Mouse (Mus musculus) layer of hippocampus, postnatal 36 days (tissue): ENCODE measurements around the gene Fam53a. TPM values are rescaled to one million over a fixed set of nuclear protein-coding genes. Genes with fewer than 3 reads are reported as not detected.

ENCODE experiments used
- DNase-seq, 2 experiments: peaks; one replicate each; pipeline ENCODE4 v3.0.0; 2022
- total RNA-seq, 2 experiments: library from RNA; stranded (reverse); gene quantifications; 2 replicates each; pipeline ENCODE4 v1.2.3; 2021

Gene Fam53a
- 10 to 100 TPM; 28.6 to 32.0 TPM for total RNA-seq

DNA sequence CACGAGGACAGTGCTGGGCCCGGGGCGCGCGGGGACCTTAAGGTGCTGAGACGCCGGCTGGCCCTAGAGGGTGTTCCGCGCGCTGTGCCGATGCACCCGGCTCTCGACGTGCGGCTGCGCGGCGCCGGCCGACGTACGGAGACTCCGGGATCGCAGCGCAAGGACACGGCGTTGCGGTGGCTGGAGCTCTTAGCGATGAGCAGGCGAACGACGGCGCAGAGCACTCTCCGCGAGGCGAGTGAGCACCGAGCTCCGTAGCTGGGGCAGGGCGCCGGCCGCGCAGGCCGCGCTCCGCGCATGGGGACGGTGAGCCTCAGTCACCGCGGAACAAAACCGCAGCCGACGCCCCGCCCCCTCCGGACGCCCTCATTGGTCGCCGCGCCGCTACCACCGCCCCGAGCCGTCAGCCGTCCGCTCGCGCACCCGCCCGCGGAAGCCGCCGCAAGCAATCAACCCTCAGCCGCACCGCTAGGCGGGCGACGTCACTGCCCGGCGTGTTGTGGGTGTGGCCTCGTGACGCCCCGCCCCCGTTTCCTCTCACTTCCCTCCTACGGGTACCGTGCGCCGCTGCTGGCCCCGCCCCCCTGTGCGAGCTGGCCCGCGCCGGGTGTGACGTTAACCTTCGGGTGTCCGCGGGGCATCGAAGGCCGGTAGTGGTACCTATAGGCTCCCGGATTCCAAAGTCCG, at the start of gene Fam53a, which contains the start of gene Gm9903:
TSS of gene Fam53a (minus strand) at position 335 of the 687 bp plus-strand sequence.
TSS of gene Gm9903 (plus strand) at position 625 of the 687 bp plus-strand sequence.
- peak; percentile 100 for DNase-seq

DNA sequence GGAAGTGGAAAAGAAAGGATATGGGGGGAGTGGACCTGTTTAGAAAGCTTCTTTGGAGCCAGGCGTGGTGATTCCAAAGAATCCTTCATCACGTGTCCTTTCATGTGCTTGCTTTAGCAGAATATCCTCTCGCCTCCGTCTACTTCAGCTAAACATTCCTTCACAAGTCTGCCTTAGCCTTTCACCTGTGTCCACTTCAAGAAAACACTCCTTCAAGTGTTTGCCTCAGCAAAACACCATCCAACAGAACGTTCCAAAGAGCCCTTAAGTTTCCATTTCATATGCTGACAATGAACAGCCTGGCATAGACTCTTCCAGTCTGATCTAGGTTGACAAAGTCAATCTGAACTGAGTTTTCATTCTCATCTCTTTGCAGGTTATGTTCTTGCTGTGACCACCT, 48.8 kb upstream of the Fam53a start:
- no peak for DNase-seq

DNA sequence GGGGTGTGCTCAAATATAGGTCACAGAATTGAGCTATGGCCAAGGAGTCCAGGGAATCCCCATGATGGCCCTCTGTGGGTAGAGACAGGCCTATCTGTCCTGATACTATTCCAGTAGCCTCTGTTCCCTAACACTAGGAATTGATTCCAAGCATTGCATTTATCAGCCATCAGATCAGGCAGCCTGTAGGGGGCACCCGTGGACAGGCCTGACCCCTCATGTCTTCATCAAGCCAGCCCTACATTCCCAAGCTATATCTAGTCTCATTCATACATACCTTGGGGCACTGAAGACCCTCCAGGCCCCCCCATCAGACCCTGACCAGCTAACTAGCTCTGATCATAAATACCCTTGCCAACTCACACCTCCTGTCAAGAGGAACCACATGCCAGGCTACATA, 46.5 kb upstream of the Fam53a start:
- peak in 1 of 2 experiments; percentile 58 for DNase-seq

DNA sequence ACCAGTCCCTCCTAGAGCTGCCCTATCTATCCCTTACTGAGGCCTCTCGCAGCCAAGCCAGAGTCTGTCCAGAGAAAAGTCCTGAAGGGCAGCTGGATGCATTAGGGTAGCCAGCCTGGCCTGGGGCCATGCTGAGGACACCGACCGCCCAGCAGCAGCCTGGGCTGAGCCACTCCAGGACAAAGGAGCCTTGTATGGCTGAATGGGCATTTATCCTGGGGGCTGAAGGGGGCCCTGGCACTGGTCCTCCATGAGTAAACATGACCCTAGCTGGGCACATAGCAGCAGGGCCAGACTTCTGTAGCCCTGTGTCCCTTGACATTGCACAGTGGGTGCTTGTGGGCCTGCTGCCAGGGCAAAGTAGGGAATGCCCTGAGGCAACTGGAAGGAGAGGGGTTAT, 45.0 kb upstream of the Fam53a start:
- DNase-seq, result peak; percentile 59 to 72

DNA sequence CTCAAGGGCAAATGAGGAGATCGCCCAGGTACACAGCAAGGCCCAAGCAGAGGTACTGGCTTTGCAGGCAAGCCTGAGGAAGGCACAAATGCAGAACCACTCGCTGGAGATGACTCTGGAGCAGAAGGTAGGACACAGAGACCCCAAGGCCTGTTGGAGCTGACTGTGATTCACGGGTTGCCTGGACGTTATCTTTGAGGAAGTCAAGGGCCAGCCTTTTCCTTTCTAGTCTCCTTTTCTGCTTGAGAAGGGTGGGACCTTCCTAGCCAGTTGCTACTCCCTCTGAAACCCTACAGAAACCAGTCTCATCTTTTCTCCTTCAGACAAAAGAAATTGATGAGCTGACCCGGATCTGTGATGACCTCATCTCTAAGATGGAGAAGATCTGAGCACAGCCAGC, 42.2 kb upstream of the Fam53a start:
- no peak for DNase-seq

DNA sequence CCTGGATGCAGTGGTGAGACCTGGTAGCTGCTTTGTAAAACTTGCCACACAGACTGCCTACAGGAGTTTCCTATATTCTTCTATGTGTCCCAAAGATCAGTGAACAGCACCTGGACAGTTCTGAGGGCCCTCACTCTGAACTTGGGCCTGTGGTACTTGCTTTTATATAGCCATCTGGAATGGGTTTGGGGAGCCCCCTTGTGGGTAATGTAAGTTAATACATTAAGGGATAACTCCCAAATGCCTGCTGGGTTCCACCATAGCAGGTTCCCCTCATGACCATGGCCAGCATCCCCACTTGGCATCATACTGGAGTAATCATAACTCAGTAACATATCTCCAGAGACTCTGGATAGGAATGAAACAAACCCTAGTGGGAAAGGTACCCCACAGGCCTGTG, 38.8 kb upstream of the Fam53a start:
- no peak for DNase-seq

DNA sequence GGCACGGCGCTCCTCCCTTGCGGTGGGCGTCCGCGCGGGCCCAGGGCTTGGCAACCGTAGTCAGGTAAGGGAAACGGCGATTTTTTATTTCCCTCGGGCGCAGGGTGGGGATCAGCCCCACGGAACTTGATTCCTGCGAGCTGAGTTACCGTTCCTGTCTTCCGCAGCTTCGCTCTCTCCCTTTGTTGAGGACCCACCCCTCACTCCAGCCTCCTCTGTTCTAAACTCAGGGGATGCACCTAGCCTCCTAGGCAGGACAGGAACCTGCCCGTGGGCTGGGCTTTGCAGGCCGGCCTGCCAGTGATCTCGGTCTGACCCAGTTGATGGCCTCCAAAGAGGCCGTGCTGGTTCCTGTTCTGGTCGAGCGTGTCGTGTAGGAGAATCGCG, 29.2 kb upstream of the Fam53a start:
- no peak for DNase-seq

DNA sequence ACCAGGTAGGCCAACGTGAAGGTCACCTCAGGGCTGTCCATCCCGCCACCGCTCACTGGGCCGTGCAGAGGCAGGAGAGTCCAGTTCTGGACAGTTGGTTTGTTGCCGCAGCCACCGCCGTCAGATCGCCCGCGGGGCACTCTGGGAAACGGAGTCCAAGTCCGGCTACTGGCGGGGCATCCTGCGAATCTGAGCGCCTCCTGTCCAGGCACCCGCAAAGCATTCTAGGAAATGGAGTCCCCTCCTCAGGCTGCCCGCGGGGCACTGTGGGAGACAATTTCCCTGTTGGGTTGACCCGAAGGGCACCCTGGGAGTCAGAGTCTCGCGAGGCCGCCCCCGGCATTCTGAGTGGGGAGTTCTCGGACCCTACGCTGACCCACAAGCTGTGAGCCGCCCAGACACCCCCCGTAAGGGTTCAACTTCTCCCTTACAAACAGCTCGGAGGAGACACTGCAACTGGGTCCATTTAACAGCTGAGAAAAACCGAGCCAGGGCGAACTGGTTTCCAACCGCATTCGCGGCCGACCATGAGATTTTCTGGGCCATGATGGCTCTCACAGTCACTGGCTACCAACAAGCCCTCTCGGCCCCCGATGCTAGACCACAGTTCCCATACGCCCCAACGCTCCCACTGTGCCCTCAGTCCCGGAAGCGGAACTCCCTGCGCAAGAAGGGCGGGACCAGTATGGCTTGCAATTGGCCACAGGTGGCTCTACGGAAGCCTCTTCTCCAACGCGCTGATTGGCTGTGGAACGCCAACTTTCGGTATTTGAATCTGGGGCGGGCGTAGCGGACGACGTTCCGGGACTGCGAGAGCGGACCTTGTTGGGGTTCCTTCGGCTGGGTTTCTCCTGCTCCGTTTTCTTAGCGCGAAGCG, 28.6 kb upstream of the Fam53a start, which contains the start of the genes Tacc3 and Tmem129:
TSS of gene Tacc3 (plus strand) at position 342 of the 877 bp plus-strand sequence.
TSS of gene Tmem129 (minus strand) at position 630 of the 877 bp plus-strand sequence.
- peak; percentile 99 for DNase-seq

DNA sequence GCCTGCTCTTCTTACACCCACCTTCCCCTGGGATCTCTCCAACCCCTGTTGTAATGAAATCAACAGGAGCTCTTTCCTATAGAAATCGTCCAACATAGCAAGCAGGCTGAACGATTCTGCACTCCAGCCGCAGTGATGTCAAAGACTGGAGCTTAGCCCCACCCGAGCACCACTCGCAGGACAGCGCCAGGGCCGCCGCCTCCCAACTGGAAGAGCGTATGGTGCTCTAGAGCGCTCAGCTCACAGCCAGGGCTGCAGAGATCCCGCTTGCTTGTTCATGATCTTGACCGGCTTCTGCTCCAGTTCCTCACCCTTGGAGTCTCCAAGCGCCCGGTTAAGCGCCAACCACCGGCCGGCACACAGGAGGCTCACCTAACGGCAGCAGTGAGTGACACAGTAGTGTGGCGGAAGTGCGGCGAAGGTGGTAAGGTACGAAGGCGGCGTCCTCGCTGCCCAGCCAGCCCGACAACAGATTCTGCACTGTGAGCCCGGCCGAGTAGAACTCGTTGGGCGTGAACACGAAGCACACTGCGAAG, 27.9 kb upstream of the Fam53a start:
- DNase-seq, result no peak

DNA sequence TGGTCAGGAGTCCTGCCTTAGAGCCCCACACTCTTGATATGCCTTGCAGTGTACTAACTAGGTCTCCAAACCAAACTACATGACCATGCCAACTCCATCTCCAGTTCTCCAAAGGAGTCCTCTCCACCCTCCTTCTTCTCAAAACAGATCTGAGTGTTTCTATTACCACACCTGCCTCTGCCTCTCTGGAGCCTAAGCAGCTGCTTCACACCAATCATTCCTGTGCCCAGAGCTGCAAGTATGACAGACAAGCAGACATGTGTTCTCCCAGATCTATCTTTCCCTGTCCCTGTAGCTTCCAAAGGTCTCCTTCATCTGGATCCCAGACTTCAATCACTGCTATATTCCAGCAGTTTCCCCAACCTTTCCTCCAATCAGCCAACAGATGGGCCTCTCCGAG, 27.3 kb upstream of the Fam53a start:
- no peak for DNase-seq

DNA sequence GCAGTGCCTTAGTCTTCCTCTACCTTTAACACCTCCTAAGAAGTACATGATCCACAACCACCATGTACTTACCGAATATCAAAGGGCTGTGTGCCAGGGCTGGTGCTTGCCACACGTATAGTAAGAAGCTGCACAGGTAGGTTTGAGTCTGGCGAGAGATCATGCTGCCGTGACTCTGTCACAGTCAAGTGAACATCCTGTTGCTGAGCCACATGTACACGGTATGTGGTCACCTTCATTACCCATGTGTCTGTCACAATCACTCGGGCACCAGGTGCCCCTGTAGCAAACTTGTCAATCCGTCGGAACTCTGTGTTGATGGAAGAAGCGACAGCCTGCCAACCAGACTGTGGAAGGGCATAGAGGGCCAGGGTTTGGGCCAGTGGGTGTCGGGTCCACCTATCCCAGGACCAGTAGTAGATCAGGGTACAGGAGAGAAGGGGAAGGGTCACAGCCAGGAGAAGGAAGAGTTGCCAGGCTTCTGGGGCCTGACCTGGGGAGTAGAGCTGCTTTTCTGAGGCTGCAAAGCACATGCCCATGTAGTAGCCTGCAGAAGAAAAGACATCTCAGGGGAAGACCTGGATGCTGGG, 25.9 kb upstream of the Fam53a start:
- no peak for DNase-seq

DNA sequence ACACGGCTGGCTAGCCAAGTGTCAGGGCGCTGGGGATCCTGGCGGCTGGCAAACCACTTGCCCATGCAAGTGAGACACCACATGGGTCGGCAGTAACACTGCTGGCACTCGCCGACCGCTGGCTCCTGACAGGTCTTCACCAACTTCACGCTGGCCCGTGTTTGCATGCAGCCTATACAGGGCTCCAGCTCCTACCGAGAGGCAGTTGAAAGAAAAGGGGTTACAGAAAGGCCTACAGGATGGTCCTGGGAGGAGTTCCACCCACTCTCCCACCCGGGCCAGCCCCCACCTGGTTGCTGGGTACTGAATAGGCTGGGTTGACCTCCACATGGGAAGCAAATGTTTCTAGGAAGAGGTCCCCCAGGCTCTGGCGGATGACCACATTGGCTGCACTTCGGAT, 25.0 kb upstream of the Fam53a start:
- no peak for DNase-seq

DNA sequence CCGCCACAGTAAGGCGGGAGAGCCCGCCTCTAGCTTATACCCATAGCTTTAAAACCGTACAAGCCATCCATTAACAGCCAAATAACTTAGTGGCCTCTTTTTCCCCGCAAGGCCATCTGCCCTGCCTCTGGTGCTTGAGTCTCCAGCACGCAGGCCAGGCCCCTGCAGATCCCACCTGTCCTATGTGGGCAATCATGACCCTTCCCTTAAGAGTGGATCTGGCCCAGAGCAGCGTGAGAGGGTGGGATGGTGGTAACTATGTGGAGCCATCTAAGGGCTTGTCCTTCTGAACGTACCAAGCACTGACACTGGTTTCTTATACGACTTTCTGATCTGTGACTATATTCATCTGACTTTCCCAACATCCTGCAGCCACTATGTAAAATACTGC, 23.3 kb upstream of the Fam53a start:
- DNase-seq, result no peak

DNA sequence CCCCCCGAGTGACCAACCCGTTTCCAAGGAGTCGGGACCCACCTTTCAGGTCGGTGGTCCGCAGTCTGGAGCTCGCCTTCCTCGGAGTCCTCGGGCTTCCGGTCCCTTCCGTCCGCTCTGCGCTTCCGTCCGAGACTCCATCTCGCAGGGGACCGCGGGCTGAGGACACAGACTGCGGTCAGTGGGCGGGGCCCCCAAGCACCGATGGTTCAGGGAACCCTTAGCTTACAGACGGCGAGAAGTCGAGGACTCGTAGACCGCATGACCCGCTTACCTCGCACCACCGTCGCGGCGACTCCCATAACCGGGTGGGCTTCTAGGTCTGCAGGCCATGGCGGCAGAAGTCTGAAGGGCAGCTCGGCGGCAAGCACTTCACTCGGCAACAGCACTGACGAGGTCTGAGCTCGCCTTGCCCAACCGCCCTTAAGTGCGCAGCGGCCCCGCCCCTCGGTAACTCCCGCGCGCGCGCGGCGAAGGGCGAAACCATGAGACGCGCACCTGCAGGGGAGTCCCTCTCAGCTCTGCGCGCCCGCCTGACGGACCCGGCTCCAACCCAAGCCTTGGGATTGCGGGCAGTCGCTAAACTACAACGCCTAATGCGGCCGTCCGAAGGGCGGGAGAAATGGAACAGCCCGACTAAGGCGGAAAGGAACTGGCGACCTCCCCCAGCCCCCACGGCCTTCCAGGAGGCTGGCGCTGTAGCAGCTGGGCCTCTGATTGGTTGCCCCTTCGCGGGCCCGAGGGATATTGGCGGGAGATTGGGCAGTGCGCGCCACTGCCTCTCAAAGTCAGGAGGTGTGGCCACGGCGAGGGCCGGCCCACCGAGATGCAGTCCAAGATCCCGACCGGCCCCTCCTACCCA, 22.7 kb upstream of the Fam53a start, which contains the start of gene Slbp:
TSS of gene Slbp (minus strand) at position 654 of the 862 bp plus-strand sequence.
- DNase-seq, result peak; percentile 97

DNA sequence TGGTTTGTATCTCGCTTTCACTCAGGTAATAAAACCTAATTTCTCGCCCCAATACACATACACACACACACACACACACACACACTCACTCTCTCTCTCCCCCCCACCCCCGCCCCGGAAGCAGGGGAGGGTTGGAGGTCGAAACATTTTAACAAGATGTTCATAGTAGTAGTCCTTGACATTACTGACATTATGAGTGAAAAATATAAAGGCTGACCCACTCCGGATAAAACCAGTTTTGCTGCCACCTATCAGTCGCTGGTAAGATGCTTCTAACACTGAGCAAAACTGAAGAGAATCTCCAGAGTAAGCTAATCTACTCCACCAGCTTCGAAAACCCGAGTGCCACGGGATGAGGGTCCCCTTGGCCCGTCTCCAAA, 22.1 kb upstream of the Fam53a start:
- no peak for DNase-seq

DNA sequence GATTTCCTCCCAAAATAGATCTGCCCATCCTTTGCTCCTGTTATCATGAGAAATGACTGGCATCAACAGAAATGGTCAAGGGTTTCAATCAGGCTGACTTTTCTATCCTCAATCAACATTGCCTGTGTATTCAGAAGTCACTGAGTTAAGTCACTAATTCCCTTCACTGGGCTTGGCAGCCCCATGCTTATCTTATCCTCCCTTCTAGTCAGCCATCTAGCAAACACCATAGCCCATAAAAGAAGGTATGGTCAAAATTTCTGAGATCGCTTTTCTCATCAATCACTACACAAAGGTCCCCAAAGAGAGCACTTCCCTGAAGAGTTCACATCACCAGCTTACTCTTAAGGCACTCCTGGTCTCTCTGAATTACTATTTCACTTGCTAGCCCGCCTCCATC, 21.6 kb upstream of the Fam53a start:
- DNase-seq, result no peak

DNA sequence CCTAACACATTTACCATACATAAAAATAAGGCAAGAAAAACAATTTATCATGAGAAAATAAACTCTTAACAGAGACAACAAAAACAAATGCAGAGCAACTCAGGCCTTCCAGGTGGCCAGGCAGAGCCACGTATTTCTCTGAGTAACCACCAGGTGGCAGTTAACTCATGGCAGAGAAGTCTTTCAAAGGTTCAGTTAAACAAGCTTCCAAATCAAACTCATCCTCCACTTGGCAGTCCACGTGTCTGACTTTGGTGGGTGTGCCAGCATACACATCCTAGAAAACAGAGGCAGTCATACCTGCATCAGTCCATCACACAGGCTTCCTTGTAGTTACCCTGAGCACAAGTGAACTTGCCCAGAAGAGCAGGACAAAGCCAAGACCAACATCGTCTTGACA, 11.2 kb upstream of the Fam53a start:
- peak in 1 of 2 experiments; percentile 45 for DNase-seq

DNA sequence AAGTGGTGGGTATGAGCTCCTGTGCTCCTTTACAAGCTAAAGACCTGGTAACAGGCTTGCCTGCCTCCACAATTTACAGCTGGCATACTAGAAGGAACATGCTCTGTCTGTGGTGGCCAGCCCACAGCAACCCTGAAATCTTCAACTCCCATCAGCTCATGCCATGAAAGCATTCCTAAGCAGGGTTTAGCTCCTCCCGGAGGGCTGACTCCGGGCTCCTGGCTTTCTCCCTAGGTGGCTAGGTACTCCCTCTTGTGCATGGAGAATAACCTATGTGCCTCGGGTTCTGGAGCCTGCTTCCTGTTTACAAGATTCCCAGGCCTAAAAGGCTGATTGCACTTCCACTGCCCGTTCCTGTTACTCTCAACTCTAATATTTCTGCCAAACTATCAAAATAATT, 9.4 kb upstream of the Fam53a start:
- no peak for DNase-seq

DNA sequence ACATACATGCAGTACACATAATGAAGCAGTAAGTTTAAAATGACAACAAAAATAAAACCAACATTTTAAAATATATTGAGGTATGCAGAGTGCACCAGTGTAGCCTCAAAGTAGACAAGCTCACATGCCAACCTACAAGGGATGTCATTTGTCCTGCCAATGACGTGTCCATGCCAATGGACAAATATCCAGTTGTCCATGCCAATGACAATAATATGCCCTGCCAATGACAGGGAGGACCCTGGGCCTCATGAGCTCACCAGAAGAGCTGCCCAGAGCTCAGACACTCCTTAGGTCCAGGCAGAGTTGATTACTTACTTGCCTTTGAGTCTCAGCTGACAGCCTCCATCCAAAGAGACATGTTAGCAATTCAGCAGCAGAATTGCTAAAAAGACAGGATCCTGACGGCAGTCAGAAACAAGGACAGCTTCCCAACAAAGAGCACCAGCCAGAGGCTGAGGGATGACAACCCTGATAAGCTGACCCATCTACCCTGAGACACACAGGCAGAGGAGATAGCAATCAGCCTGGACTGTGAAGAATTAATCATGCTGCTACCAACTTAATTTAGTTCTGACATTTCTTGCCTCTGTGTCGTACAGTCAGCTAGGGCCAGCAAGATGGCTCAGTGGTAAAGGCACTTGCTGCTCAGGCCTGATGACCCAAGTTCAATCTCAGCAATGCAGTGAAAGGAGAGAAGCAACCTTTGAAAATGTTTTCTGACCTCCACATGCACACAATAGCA, 8.3 kb upstream of the Fam53a start:
- no peak for DNase-seq

DNA sequence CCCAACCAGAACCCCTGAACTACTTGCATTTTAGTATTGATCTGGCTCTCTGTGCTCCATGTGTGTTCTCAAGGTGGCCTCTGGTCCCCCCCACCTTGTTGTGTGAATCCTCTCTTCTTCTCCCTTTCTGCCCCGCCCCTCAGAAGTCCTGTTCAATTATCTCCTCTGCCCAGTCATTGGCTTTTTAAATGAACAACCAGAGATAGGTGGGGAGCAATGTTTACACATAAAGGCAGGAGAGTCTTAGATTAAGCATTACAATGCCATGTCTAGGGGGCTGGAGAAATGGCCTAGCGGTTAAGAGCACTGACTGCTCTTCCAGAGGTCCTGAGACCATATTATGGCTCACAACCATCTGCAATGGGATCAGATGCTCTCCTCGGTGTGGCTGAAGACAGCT, 5.9 kb upstream of the Fam53a start:
- no peak for DNase-seq

DNA sequence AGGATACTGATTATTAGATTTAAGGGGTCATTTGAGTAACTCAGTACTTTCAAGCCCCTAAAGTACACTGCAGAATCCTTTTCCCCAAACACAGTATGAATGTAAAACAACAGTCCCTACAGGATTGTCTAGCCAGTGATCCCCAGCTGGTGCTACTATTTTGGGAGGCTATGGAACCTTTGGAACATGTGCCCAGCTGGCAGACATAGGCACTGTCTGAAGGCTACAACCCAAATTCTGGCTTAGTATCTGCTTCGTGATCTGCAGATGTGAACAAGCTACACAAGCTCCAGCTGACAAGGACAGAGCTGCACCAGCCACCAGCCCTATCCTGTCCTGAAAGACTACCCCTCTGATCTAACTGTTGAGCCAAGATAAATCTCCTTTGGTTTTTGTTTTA, 3.1 kb upstream of the Fam53a start:
- DNase-seq, result no peak
